Mouse (Mus musculus) liver, embryonic 14.5 days (tissue): ENCODE measurements around the gene Lyz2.

Experiments
- CTCF ChIP-seq: IDR thresholded peaks from 2 replicates; pipeline ENCODE4 v1.5.1; 2016; ENCODE audit warnings: antibody characterized with exemption, low read depth, control low read depth
- EP300 ChIP-seq: IDR thresholded peaks from 2 replicates; pipeline ENCODE4 v1.6.1; 2016; ENCODE audit warnings: antibody characterized with exemption, low read depth

GRCm38 (mm10) chr10:117229826-117230225 is 52.3 kb downstream of the Lyz2 start:
- TF ChIP-seq EP300 (no peak), CTCF (no peak)
